Mouse (Mus musculus) hindlimb bud, embryonic 11.5 days (tissue): Measurements from ENCODE around the gene Plau.

Experiments used
- DNase-seq: peaks from one replicate; pipeline ENCODE4 v3.0.0-alpha.2; 2012; ENCODE audit warnings: low read depth, low spot score; ENCODE audit errors: extremely low spot score

Gene Plau

GRCm38 (mm10) chr14:20844671-20845576 lies 8.5 kb downstream of the Plau start:
- DNase-seq, result no peak

- no peak for DNase-seq
These were observed 9.2 kb downstream of the Plau start for GRCm38 (mm10) chr14:20845577-20846088.

- no peak for DNase-seq
These were observed 9.8 kb downstream of the Plau start for GRCm38 (mm10) chr14:20846214-20846613.

GRCm38 (mm10) chr14:20847637-20848129 lies 11.2 kb downstream of the Plau start:
- DNase-seq, result no peak

- no peak for DNase-seq
These were observed 13.3 kb downstream of the Plau start for GRCm38 (mm10) chr14:20849753-20850152.

- no peak for DNase-seq
These were observed 14.0 kb downstream of the Plau start for GRCm38 (mm10) chr14:20850498-20850897.

- no peak for DNase-seq
These were observed 15.3 kb downstream of the Plau start for GRCm38 (mm10) chr14:20851776-20852175.

GRCm38 (mm10) chr14:20861152-20861551 lies 24.7 kb downstream of the Plau start:
- no peak for DNase-seq

- no peak for DNase-seq
These were observed 25.1 kb downstream of the Plau start for GRCm38 (mm10) chr14:20861559-20861958.

GRCm38 (mm10) chr14:20863306-20864065 lies 27.0 kb downstream of the Plau start:
- DNase-seq, result no peak

- no peak for DNase-seq
These were observed 27.7 kb downstream of the Plau start for GRCm38 (mm10) chr14:20864192-20864591.

GRCm38 (mm10) chr14:20865604-20866003 lies 29.1 kb downstream of the Plau start:
- no peak for DNase-seq

- DNase-seq, result no peak
These were observed 29.9 kb downstream of the Plau start for GRCm38 (mm10) chr14:20866365-20866764.

- DNase-seq, result no peak
These were observed 33.6 kb downstream of the Plau start for GRCm38 (mm10) chr14:20870110-20870509.

- DNase-seq, result no peak
These were observed 35.0 kb downstream of the Plau start for GRCm38 (mm10) chr14:20871495-20871894.

GRCm38 (mm10) chr14:20873307-20873706 lies 36.8 kb downstream of the Plau start:
- peak; percentile 54 for DNase-seq

- DNase-seq, result no peak
These were observed 37.5 kb downstream of the Plau start for GRCm38 (mm10) chr14:20873931-20874330.

- no peak for DNase-seq
These were observed 48.2 kb downstream of the Plau start for GRCm38 (mm10) chr14:20884691-20885090.

- no peak for DNase-seq
These were observed 48.8 kb downstream of the Plau start for GRCm38 (mm10) chr14:20885091-20885888.

- no peak for DNase-seq
These were observed 49.8 kb downstream of the Plau start for GRCm38 (mm10) chr14:20886266-20886665.
